Comparison of ENCODE assay signal across 8 mouse cellular contexts in genomic region chr12:72461191-72461893, GRCm38 (mm10). TPM values are rescaled to one million over a fixed set of nuclear protein-coding genes. Genes with fewer than 3 reads are reported as not detected.
A peak's percentile ranks its signal among the peaks of the same experiment; 100 is the strongest.
DNase-seq lines count a peak whose midpoint lies in the region; ATAC-seq and TF ChIP-seq lines count a peak whose summit lies in the region.

No protein-coding gene starts in this region.

- no peak overlapping the region for H3K9ac ChIP-seq in heart, embryonic 14.5 days (ENCODE audit: low read length)
- no peak overlapping the region for H3K9ac ChIP-seq in heart, embryonic 11.5 days (ENCODE audit: low read depth, low read length)
- H3K9ac ChIP-seq in hindbrain, postnatal 0 days (replicated peaks; ENCODE audit: low read length), result no peak overlapping the region
- H3K9ac ChIP-seq in neural tube, embryonic 13.5 days, result no peak overlapping the region

- H3K4me2 ChIP-seq in heart, embryonic 14.5 days (ENCODE audit: low read length), result peak overlapping the region; percentile 11
- H3K4me2 ChIP-seq in heart, embryonic 11.5 days, result no peak overlapping the region
- no peak overlapping the region for H3K4me2 ChIP-seq in hindbrain, postnatal 0 days (ENCODE audit: low read depth, low read length)
- 0 out of 2 replicates have a peak overlapping the region, but pooled peaks have one; percentile 4 for H3K4me2 ChIP-seq in neural tube, embryonic 13.5 days

- peak; percentile 72 for TF ChIP-seq CTCF in hindbrain, postnatal 0 days (IDR thresholded peaks at IDR 0.05; ENCODE audit: low read depth)

- no peak for ATAC-seq in heart, embryonic 14.5 days (ENCODE audit: insufficient number of reproducible peaks, insufficient read depth, low FRiP score, low read depth)
- no peak for ATAC-seq in heart, embryonic 11.5 days (replicated peaks; ENCODE audit: insufficient number of reproducible peaks, low FRiP score, low TSS enrichment)
- ATAC-seq in CD4-positive, CD25-positive, alpha-beta regulatory T cell, adult 4 months, result peak; percentile 47
- peak; percentile 59 for ATAC-seq in hindbrain, postnatal 0 days
- ATAC-seq in neural tube, embryonic 13.5 days (ENCODE audit: low read depth), result peak; percentile 61

- H3K9me3 ChIP-seq in heart, embryonic 14.5 days (ENCODE audit: control insufficient read depth, low read length), result no peaks in the 10 kb centered on the region
- H3K9me3 ChIP-seq in heart, embryonic 11.5 days (replicated peaks; ENCODE audit: control insufficient read depth, low read length), result no peaks in the 10 kb centered on the region
- H3K9me3 ChIP-seq in hindbrain, postnatal 0 days (ENCODE audit: low read length), result no peaks in the 10 kb centered on the region
- no peaks in the 10 kb centered on the region for H3K9me3 ChIP-seq in neural tube, embryonic 13.5 days

- no peak overlapping the region for H3K27ac ChIP-seq in heart, embryonic 14.5 days (replicated peaks in 1 of 2; ENCODE audit: control insufficient read depth in 1 of 2, insufficient read depth in 1 of 2, low read depth in 2 of 2, low read length in 2 of 2)
- no peak overlapping the region for H3K27ac ChIP-seq in heart, embryonic 11.5 days (ENCODE audit: low read depth, low read length)
- H3K27ac ChIP-seq in hindbrain, postnatal 0 days, result no peak overlapping the region
- H3K27ac ChIP-seq in neural tube, embryonic 13.5 days (replicated peaks), result no peak overlapping the region

- no peaks in the 10 kb centered on the region for H3K4me1 ChIP-seq in heart, embryonic 14.5 days (ENCODE audit: control insufficient read depth in 2 of 2, insufficient read depth in 2 of 2, low read length in 2 of 2)
- no peaks in the 10 kb centered on the region for H3K4me1 ChIP-seq in heart, embryonic 11.5 days (ENCODE audit: control insufficient read depth, insufficient read depth, low read length)
- H3K4me1 ChIP-seq in hindbrain, postnatal 0 days (ENCODE audit: insufficient read depth, low read length), result peaks cover 3% of the 10 kb centered on the region; the same call in 1 of the 2 replicates
- H3K4me1 ChIP-seq in neural tube, embryonic 13.5 days (replicated peaks), result no peaks in the 10 kb centered on the region

- 52% methylated on average over 11 of the region's 11 CpGs for WGBS in heart, embryonic 14.5 days
- WGBS in heart, embryonic 11.5 days (ENCODE audit: insufficient replicate concordance), result 50% methylated on average over 11 of the region's 11 CpGs
- 37% methylated on average over 11 of the region's 11 CpGs for WGBS in hindbrain, postnatal 0 days
- WGBS in neural tube, embryonic 13.5 days, result 60% methylated on average over 11 of the region's 11 CpGs

- no peaks in the 10 kb centered on the region for H3K27me3 ChIP-seq in heart, embryonic 14.5 days (ENCODE audit: control insufficient read depth, insufficient read depth, low read length)
- H3K27me3 ChIP-seq in heart, embryonic 11.5 days (ENCODE audit: control insufficient read depth, insufficient read depth, low read length), result no peaks in the 10 kb centered on the region
- H3K27me3 ChIP-seq in hindbrain, postnatal 0 days (ENCODE audit: insufficient read depth, low read length), result no peaks in the 10 kb centered on the region
- H3K27me3 ChIP-seq in neural tube, embryonic 13.5 days, result no peaks in the 10 kb centered on the region

- no peak overlapping the region for H3K4me3 ChIP-seq in heart, embryonic 14.5 days (ENCODE audit: control insufficient read depth in 1 of 2, insufficient read depth in 1 of 2, low read depth in 1 of 2, low read length in 2 of 2)
- H3K4me3 ChIP-seq in heart, embryonic 11.5 days (ENCODE audit: low read depth, low read length), result no peak overlapping the region
- no peak overlapping the region for H3K4me3 ChIP-seq in hindbrain, postnatal 0 days (ENCODE audit: low read length)
- H3K4me3 ChIP-seq in neural tube, embryonic 13.5 days, result no peak overlapping the region

- DNase-seq in c-Kit-positive CD71-positive TER-119-negative erythroid progenitor cells, embryonic 14.5 days (ENCODE audit: low read depth), result peak; percentile 11
- DNase-seq in hindbrain, postnatal 0 days (ENCODE audit: low spot score), result peak; percentile 75
- no peak for DNase-seq in adrenal gland, postnatal 36 days
- no peak for DNase-seq in urinary bladder, postnatal 25 days (ENCODE audit: low spot score)

- no peaks in the 10 kb centered on the region for H3K36me3 ChIP-seq in heart, embryonic 14.5 days (ENCODE audit: control insufficient read depth, insufficient read depth, low read length)
- H3K36me3 ChIP-seq in heart, embryonic 11.5 days (ENCODE audit: control insufficient read depth, insufficient read depth, low read length), result no peaks in the 10 kb centered on the region
- no peaks in the 10 kb centered on the region for H3K36me3 ChIP-seq in hindbrain, postnatal 0 days (ENCODE audit: insufficient read depth, low read length)
- 0 out of 2 replicates have a peak, but pooled peaks cover 6% of the 10 kb centered on the region for H3K36me3 ChIP-seq in neural tube, embryonic 13.5 days

RNA-seq across cellular contexts. Expression of gene Lrrc9, which starts 19.7 kb away (rescaled TPM):
- 0.77 and 1.1 TPM in 2 replicates for polyA plus RNA-seq in heart, embryonic 14.5 days (2014; fragmentation: Nextera tagmentation; extraction: Ambion mirVana)
- 1.6 TPM in 2 replicates for polyA plus RNA-seq in heart, embryonic 11.5 days (2014; fragmentation: Nextera tagmentation; extraction: Ambion mirVana)
- under 1 TPM in 1 of 2 experiments, not detected in 1; 0.39 TPM for polyA plus RNA-seq in CD4-positive, CD25-positive, alpha-beta regulatory T cell, adult 4 months (2017; shearing (Covaris generic))
- 3.1 and 3.7 TPM in 2 replicates for total RNA-seq in hindbrain, postnatal 0 days (2014; rRNA removed)
- 2.9 and 3.8 TPM in 2 replicates for polyA plus RNA-seq in hindbrain, postnatal 0 days (2015; fragmentation: Nextera tagmentation; extraction: Ambion mirVana)
- polyA plus RNA-seq in neural tube, embryonic 13.5 days (2015; fragmentation: Nextera tagmentation; extraction: Ambion mirVana), result 3.4 and 4.1 TPM in 2 replicates
- total RNA-seq in adrenal gland, postnatal 36 days (2021), result 1 to 10 TPM; 1.1 to 6.3 TPM

RNA-seq across cellular contexts. Expression of gene Rtn1, which starts 52.5 kb away (rescaled TPM):
- polyA plus RNA-seq in heart, embryonic 14.5 days (2014; fragmentation: Nextera tagmentation; extraction: Ambion mirVana), result 10.9 and 15.1 TPM in 2 replicates
- 20.1 and 22.5 TPM in 2 replicates for polyA plus RNA-seq in heart, embryonic 11.5 days (2014; fragmentation: Nextera tagmentation; extraction: Ambion mirVana)
- polyA plus RNA-seq in CD4-positive, CD25-positive, alpha-beta regulatory T cell, adult 4 months (2017; shearing (Covaris generic)), result not detected
- total RNA-seq in hindbrain, postnatal 0 days (2014; rRNA removed), result 1,721 and 1,894 TPM in 2 replicates
- 3,263 and 3,445 TPM in 2 replicates for polyA plus RNA-seq in hindbrain, postnatal 0 days (2015; fragmentation: Nextera tagmentation; extraction: Ambion mirVana)
- 1,998 and 2,137 TPM in 2 replicates for polyA plus RNA-seq in neural tube, embryonic 13.5 days (2015; fragmentation: Nextera tagmentation; extraction: Ambion mirVana)
- 10 to 100 TPM; 17.5 to 17.7 TPM for total RNA-seq in adrenal gland, postnatal 36 days (2021)

Comparison
In these comparisons a context has a peak if more than half of its experiments do, and no peak if none do; other contexts are left out.
1. H3K4me2 ChIP-seq: peak in heart, embryonic 14.5 days (single experiment) and neural tube, embryonic 13.5 days (single experiment); none in heart, embryonic 11.5 days (single experiment) and hindbrain, postnatal 0 days (single experiment).
2. ATAC-seq: peak in CD4-positive, CD25-positive, alpha-beta regulatory T cell, adult 4 months (single experiment), hindbrain, postnatal 0 days (single experiment) and neural tube, embryonic 13.5 days (single experiment); none in heart, embryonic 14.5 days (single experiment) and heart, embryonic 11.5 days (single experiment).
3. DNase-seq: peak in c-Kit-positive CD71-positive TER-119-negative erythroid progenitor cells, embryonic 14.5 days (single experiment) and hindbrain, postnatal 0 days (single experiment); none in adrenal gland, postnatal 36 days (0 of 2) and urinary bladder, postnatal 25 days (single experiment).
4. RNA of gene Rtn1, which starts 52.5 kb away (polyA plus RNA-seq): 3,263 to 3,445 TPM in hindbrain, postnatal 0 days and 1,998 to 2,137 TPM in neural tube, embryonic 13.5 days; 20.1 to 22.5 TPM in heart, embryonic 11.5 days, 10.9 to 15.1 TPM in heart, embryonic 14.5 days and not detected in CD4-positive, CD25-positive, alpha-beta regulatory T cell, adult 4 months; every median in the first group is over 10 times any median in the second.